Mouse (Mus musculus) heart, embryonic 13.5 days (tissue): ENCODE results near the gene Slc34a2. TPM values are rescaled to one million over a fixed set of nuclear protein-coding genes. Genes with fewer than 3 reads are reported as not detected.

ENCODE experiments used
- ATAC-seq: fragments of 200-750 bp; cut with Nextera tagmentation; 2 replicates; pipeline ENCODE4 v1.8.0; 2017; ENCODE audit warnings: moderate TSS enrichment; ENCODE audit not compliant: insufficient number of reproducible peaks, low FRiP score, low TSS enrichment; ENCODE audit errors: extremely low read depth
- H3K27ac ChIP-seq: fragments of 300-500 bp; sonication (generic); replicated peaks from 2 replicates; pipeline ENCODE4 v1.5.1; 2015; ENCODE audit warnings: moderate library complexity, mild to moderate bottlenecking, inconsistent platforms
- H3K27me3 ChIP-seq: fragments of 300-500 bp; sonication (generic); replicated peaks from 2 replicates; pipeline ENCODE4 v1.6.1; 2015; ENCODE audit warnings: mild to moderate bottlenecking, inconsistent platforms
- H3K36me3 ChIP-seq: fragments of 300-500 bp; sonication (generic); 2 replicates; pipeline ENCODE4 v1.6.1; 2015; ENCODE audit warnings: mild to moderate bottlenecking, inconsistent platforms
- H3K4me1 ChIP-seq: fragments of 300-500 bp; sonication (generic); 2 replicates; pipeline ENCODE4 v1.6.1; 2015; ENCODE audit warnings: inconsistent platforms
- H3K4me2 ChIP-seq: fragments of 300-500 bp; sonication (generic); 2 replicates; pipeline ENCODE4 v1.6.1; 2015; ENCODE audit warnings: inconsistent platforms, mild to moderate bottlenecking, moderate library complexity
- H3K4me3 ChIP-seq: fragments of 300-500 bp; sonication (generic); 2 replicates; pipeline ENCODE4 v1.5.1; 2015; ENCODE audit warnings: moderate library complexity, mild to moderate bottlenecking, inconsistent platforms
- H3K9ac ChIP-seq: fragments of 300-500 bp; sonication (generic); 2 replicates; pipeline ENCODE4 v1.6.1; 2015; ENCODE audit warnings: inconsistent platforms, mild to moderate bottlenecking, moderate library complexity
- H3K9me3 ChIP-seq: fragments of 300-500 bp; sonication (generic); 2 replicates; pipeline ENCODE4 v1.6.1; 2016; ENCODE audit warnings: inconsistent platforms
- WGBS: fragments of 180-500 bp; shearing (Covaris S2); methylation state at CpG from one replicate; pipeline ENCODE4 v1.1.7; 2015; ENCODE audit warnings: mixed read lengths; 5-methylcytosine and 5-hydroxymethylcytosine counted together
- polyA plus RNA-seq: library from polyadenylated mRNA; unstranded; fragments of >200 nt; fragmentation: Nextera tagmentation; extraction: Ambion mirVana; gene quantifications from 2 replicates; pipeline ENCODE4 v1.2.1, GENCODE M21; 2015

The Slc34a2 gene
- polyA plus RNA-seq, result not detected in 2 replicates

- no peak within 1 kb of the TSS for H3K4me2 ChIP-seq
- 89% methylated on average over 3 of the region's 3 CpGs for WGBS
- H3K36me3 ChIP-seq, result no peaks in the 10 kb centered on the region
- no peaks in the 10 kb centered on the region for H3K9me3 ChIP-seq
- peaks cover 8% of the 10 kb centered on the region; the same call in 1 of the 2 replicates for H3K4me1 ChIP-seq
- no peak within 1 kb of the TSS for H3K4me3 ChIP-seq
- ATAC-seq, result no peak
- no peaks in the 10 kb centered on the region for H3K27me3 ChIP-seq
- no peak within 1 kb of the TSS for H3K9ac ChIP-seq
- H3K27ac ChIP-seq, result no peak within 1 kb of the TSS
Observed at GRCm38 (mm10) chr5:53037781-53038180, at the start of gene Slc34a2. TSS of gene Slc34a2 (plus strand) at chr5:53038081.

GRCm38 (mm10) chr5:52990687-52991341 is 47.1 kb upstream of the Slc34a2 start:
- Histone ChIP-seq H3K9ac (no peak overlapping the region), H3K27ac (no peak overlapping the region), H3K27me3 (no peaks in the 10 kb centered on the region), H3K4me2 (no peak overlapping the region), H3K9me3 (peaks cover 4% of the 10 kb centered on the region; the same call in 1 of the 2 replicates), H3K36me3 (no peaks in the 10 kb centered on the region), H3K4me1 (0 out of 2 replicates have a peak, but pooled peaks cover 4% of the 10 kb centered on the region), H3K4me3 (no peak overlapping the region)
- no peak for ATAC-seq
- 37% methylated on average over 8 of the region's 8 CpGs for WGBS

GRCm38 (mm10) chr5:52992210-52992897 is 45.5 kb upstream of the Slc34a2 start:
- Histone ChIP-seq H3K4me2 (no peak overlapping the region), H3K27me3 (no peaks in the 10 kb centered on the region), H3K4me1 (peaks cover 14% of the 10 kb centered on the region), H3K9ac (no peak overlapping the region), H3K36me3 (no peaks in the 10 kb centered on the region), H3K9me3 (peaks cover 4% of the 10 kb centered on the region; the same call in 1 of the 2 replicates), H3K27ac (no peak overlapping the region), H3K4me3 (no peak overlapping the region)
- ATAC-seq, result no peak
- WGBS, result 73% methylated on average over 11 of the region's 11 CpGs

- 72% methylated on average over 12 of the region's 12 CpGs for WGBS
- H3K9me3 ChIP-seq, result no peaks in the 10 kb centered on the region
- ATAC-seq, result no peak
- no peaks in the 10 kb centered on the region; the same call in 1 of the 2 replicates for H3K27me3 ChIP-seq
- H3K4me3 ChIP-seq, result no peak overlapping the region
- no peak overlapping the region for H3K4me2 ChIP-seq
- no peaks in the 10 kb centered on the region for H3K36me3 ChIP-seq
- H3K27ac ChIP-seq, result no peak overlapping the region
- peaks cover 14% of the 10 kb centered on the region for H3K4me1 ChIP-seq
- H3K9ac ChIP-seq, result no peak overlapping the region
Observed at GRCm38 (mm10) chr5:52993490-52994282, 44.2 kb upstream of the Slc34a2 start.

DNA sequence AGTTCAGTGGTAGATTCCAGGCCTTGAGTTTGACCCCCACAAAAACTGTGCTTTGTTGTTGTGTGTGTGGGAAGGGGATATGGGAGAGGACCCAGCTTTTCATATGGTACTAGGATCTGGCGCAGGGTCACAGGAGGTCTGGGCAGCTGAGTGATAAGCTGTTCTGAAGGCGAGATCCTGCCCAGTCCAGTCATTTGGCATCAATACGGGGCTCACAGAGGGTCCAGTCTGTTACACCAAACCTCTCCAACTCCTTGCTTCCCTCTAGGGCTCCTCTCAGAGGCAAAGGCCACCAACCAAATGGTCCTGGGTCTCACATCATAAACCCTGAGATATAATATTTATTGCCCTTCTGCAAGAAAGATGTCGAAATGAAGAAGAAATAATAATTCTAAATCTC is 42.4 kb upstream of the Slc34a2 start:
- H3K4me1 ChIP-seq, result peaks cover 14% of the 10 kb centered on the region
- peaks cover 7% of the 10 kb centered on the region; the same call in 1 of the 2 replicates for H3K27me3 ChIP-seq
- H3K27ac ChIP-seq, result no peak overlapping the region
- ATAC-seq, result no peak
- H3K9me3 ChIP-seq, result no peaks in the 10 kb centered on the region
- no peaks in the 10 kb centered on the region for H3K36me3 ChIP-seq
- no peak overlapping the region for H3K9ac ChIP-seq
- no peak overlapping the region for H3K4me3 ChIP-seq
- WGBS, result 89% methylated on average over 4 of the region's 4 CpGs
- no peak overlapping the region for H3K4me2 ChIP-seq

GRCm38 (mm10) chr5:52996145-52996544 is 41.7 kb upstream of the Slc34a2 start:
- Histone ChIP-seq H3K27me3 (peaks cover 7% of the 10 kb centered on the region; the same call in 1 of the 2 replicates), H3K4me3 (no peak overlapping the region), H3K36me3 (no peaks in the 10 kb centered on the region), H3K4me1 (peaks cover 10% of the 10 kb centered on the region), H3K4me2 (no peak overlapping the region), H3K27ac (no peak overlapping the region), H3K9ac (no peak overlapping the region), H3K9me3 (no peaks in the 10 kb centered on the region)
- 69% methylated on average over 3 of the region's 3 CpGs for WGBS
- ATAC-seq, result no peak

- 30% methylated on average over 8 of the region's 8 CpGs for WGBS
Observed at GRCm38 (mm10) chr5:52996601-52997000, 41.3 kb upstream of the Slc34a2 start.

DNA sequence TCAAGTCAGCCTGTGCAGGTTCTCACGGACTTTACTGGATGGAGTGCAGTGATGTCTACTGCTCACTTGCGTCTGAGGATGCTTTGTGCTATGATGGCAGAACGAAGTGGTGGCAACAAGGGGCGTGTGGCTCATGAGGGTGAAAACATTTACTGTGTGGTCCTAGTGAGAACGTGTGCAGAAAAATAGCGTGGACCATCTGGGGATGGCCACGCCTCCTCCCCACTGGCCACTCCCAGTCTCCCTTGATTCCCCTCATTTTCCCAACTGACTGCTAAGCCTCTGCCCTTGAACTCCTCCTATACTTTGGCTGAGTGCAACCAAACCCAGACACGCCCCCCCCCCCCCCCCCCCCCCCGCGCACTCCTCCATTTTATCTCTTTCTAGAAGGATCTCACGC is 40.8 kb upstream of the Slc34a2 start:
- Histone ChIP-seq H3K9me3 (no peaks in the 10 kb centered on the region), H3K27ac (no peak overlapping the region), H3K4me3 (no peak overlapping the region), H3K4me2 (no peak overlapping the region), H3K9ac (no peak overlapping the region), H3K4me1 (peaks cover 10% of the 10 kb centered on the region), H3K27me3 (peaks cover 7% of the 10 kb centered on the region; the same call in 1 of the 2 replicates), H3K36me3 (no peaks in the 10 kb centered on the region)
- no peak for ATAC-seq
- WGBS, result 73% methylated on average over 8 of the region's 11 CpGs

More at GRCm38 (mm10) chr5:52996601-52997000, 41.3 kb upstream of the Slc34a2 start:
- Histone ChIP-seq H3K4me2 (peak overlapping the region; percentile 4; the same call in 1 of the 2 replicates), H3K4me3 (no peak overlapping the region), H3K9me3 (no peaks in the 10 kb centered on the region), H3K4me1 (peaks cover 10% of the 10 kb centered on the region), H3K27ac (no peak overlapping the region), H3K36me3 (no peaks in the 10 kb centered on the region), H3K27me3 (peaks cover 7% of the 10 kb centered on the region; the same call in 1 of the 2 replicates), H3K9ac (no peak overlapping the region)
- ATAC-seq, result no peak

- Histone ChIP-seq H3K4me3 (no peak overlapping the region), H3K9ac (no peak overlapping the region), H3K9me3 (no peaks in the 10 kb centered on the region), H3K4me1 (peaks cover 10% of the 10 kb centered on the region), H3K36me3 (no peaks in the 10 kb centered on the region), H3K4me2 (no peak overlapping the region), H3K27ac (no peak overlapping the region), H3K27me3 (peaks cover 7% of the 10 kb centered on the region; the same call in 1 of the 2 replicates)
- WGBS, result 83% methylated on average over 6 of the region's 6 CpGs
- no peak for ATAC-seq
Observed at GRCm38 (mm10) chr5:52998097-52998760, 39.7 kb upstream of the Slc34a2 start.

DNA sequence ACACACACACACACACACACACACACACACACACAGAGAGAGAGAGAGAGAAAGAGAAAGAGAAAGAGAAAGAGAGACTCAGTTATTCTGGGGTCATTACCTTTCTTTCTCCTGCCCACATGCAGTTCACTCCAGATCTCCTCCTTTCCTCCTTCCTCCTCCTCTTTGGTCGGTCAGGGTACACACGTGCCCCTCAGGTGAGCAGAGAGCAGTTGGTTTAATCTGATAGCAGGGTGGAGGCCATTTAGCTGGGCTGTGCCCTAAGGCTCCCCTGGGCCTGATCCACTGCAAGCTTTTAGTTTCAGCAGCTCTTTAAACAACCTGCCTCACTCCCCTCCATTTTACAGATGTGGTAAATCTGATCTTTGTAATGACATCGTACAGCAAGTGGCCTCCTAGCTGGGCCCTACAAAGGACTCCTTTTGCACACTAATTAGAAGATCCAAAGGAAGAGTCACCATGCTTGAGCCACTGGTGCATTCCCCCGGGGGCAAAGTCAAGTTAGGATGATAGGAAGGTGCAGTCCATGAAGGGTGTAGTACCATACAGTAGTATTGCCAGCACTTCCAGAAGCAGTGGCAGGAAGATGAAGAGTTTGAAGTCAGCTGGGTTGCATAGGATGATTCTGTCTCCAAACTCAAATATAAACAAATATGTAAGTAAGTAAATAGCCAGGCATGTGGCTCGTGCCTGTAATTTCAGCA is 37.6 kb upstream of the Slc34a2 start:
- Histone ChIP-seq H3K4me3 (no peak overlapping the region), H3K36me3 (no peaks in the 10 kb centered on the region), H3K27ac (no peak overlapping the region), H3K9ac (no peak overlapping the region), H3K9me3 (peaks cover 6% of the 10 kb centered on the region; the same call in 1 of the 2 replicates), H3K4me1 (peaks cover 10% of the 10 kb centered on the region), H3K4me2 (no peak overlapping the region), H3K27me3 (peaks cover 7% of the 10 kb centered on the region; the same call in 1 of the 2 replicates)
- ATAC-seq, result no peak
- 62% methylated on average over 5 of the region's 5 CpGs for WGBS
